ENCODE assay signal across 10 mouse cellular contexts in the genomic region with DNA sequence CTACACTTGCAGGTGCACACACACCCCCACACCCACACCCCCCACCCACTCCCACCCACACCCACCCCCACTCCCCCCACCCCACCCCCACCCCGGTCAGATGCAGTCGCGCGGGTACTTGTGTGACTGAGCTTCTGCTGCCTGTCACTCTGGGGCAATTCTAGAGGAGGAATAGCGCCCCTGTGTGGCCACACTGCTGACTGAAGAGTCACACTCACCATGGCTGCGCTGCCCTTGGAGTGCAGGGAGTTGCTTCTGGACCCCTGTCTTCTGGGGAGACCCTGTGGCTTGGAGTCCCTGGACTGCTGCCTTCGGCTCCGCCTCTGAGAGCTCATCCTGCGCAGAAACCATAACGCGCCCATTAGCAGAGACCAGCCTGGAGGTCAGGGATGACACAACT. TPM values are rescaled to one million over a fixed set of nuclear protein-coding genes. Genes with fewer than 3 reads are reported as not detected.
DNase-seq lines count a peak whose midpoint lies in the region; ATAC-seq and TF ChIP-seq lines count a peak whose summit lies in the region.
"Had no signal": no experiment of that assay in that cellular context is flagged by ENCODE, and none has a peak within 500 bp of the region (broad histone marks: within the 10 kb centered on the region; RNA-seq: fewer than 3 reads in every experiment).

No protein-coding gene starts in this region.

- H3K27me3 ChIP-seq in embryonic facial prominence, embryonic 10.5 days (replicated peaks; ENCODE audit: low read depth, poor library complexity, severe bottlenecking), result no peaks in the 10 kb centered on the region

- H3K36me3 ChIP-seq in embryonic facial prominence, embryonic 10.5 days (replicated peaks), result peaks cover 71% of the 10 kb centered on the region

- no peak overlapping the region for H3K27ac ChIP-seq in layer of hippocampus, adult 2 months
- no peak overlapping the region for H3K27ac ChIP-seq in embryonic facial prominence, embryonic 10.5 days (replicated peaks)

- no peaks in the 10 kb centered on the region for H3K9me3 ChIP-seq in embryonic facial prominence, embryonic 10.5 days

- H3K4me3 ChIP-seq in layer of hippocampus, adult 2 months, result no peak overlapping the region
- H3K4me3 ChIP-seq in embryonic facial prominence, embryonic 10.5 days, result no peak overlapping the region
- H3K4me3 ChIP-seq: erythroblast, embryonic 14.5 days had no signal

- 57% methylated on average over 11 of the region's 11 CpGs for WGBS in embryonic facial prominence, embryonic 10.5 days

- ATAC-seq in megakaryocyte, adult 5-6 weeks (ENCODE audit: poor library complexity, severe bottlenecking), result no peak

- TF ChIP-seq CTCF in layer of hippocampus, adult 2 months (conservative IDR thresholded peaks at IDR 0.05), result peak; percentile 65

- peak in 1 of 2 experiments; percentile 57 for DNase-seq in layer of hippocampus, adult 2 months (ENCODE audit: low spot score in 2 of 2)
- no peak for DNase-seq in layer of hippocampus, adult 9-11 months
- peak; percentile 26 to 55 for DNase-seq in CD8-positive naive resting alpha-beta T cell, adult 2 months (ENCODE audit: low read depth in 2 of 2, low spot score in 2 of 2)
- peak; percentile 41 for DNase-seq in MN1 (ENCODE audit: low spot score)
- DNase-seq in embryonic facial prominence, embryonic 10.5 days (ENCODE audit: low spot score), result peak; percentile 42
- peak; percentile 47 to 65 for DNase-seq in lung, postnatal 4 days

- H3K4me1 ChIP-seq in embryonic facial prominence, embryonic 10.5 days, result peaks cover 9% of the 10 kb centered on the region

RNA-seq across cellular contexts. Expression of a gene that starts 4.3 kb away (rescaled TPM):
- total RNA-seq in layer of hippocampus, adult 2 months (2021), result 1 to 10 TPM; 5.7 to 6.9 TPM
- polyA plus RNA-seq in embryonic facial prominence, embryonic 10.5 days (2016; fragmentation: Nextera tagmentation; extraction: Ambion mirVana), result 27.2 and 31.0 TPM in 2 replicates
- 2.1 and 2.4 TPM in 2 replicates for total RNA-seq in megakaryocyte, adult 5-6 weeks (2015)
- 2.7 and 4.7 TPM in 2 replicates for total RNA-seq in megakaryocyte, adult 5-6 weeks (2017)

RNA-seq across cellular contexts. Expression of a gene that starts 39.5 kb away (rescaled TPM):
- 10 to 100 TPM; 30.1 to 33.6 TPM for total RNA-seq in layer of hippocampus, adult 2 months (2021)
- 22.4 and 24.4 TPM in 2 replicates for polyA plus RNA-seq in embryonic facial prominence, embryonic 10.5 days (2016; fragmentation: Nextera tagmentation; extraction: Ambion mirVana)
- total RNA-seq in megakaryocyte, adult 5-6 weeks (2015), result not detected in 2 replicates
- total RNA-seq in megakaryocyte, adult 5-6 weeks (2017), result 0.18 TPM in 1 of 2 replicates, not detected in the other
- total RNA-seq: neutrophil, adult 5-6 weeks had no signal

RNA-seq across cellular contexts. Expression of a gene that starts 40.9 kb away (rescaled TPM):
- total RNA-seq in layer of hippocampus, adult 2 months (2021), result not detected
- 0.71 and 1.0 TPM in 2 replicates for polyA plus RNA-seq in embryonic facial prominence, embryonic 10.5 days (2016; fragmentation: Nextera tagmentation; extraction: Ambion mirVana)
- not detected in 2 replicates for total RNA-seq in megakaryocyte, adult 5-6 weeks (2015)
- total RNA-seq in megakaryocyte, adult 5-6 weeks (2017), result not detected in 2 replicates
- total RNA-seq: left cerebral cortex, postnatal 10 days; neutrophil, adult 5-6 weeks had no signal
- polyA plus RNA-seq: erythroblast, embryonic 14.5 days had no signal

Comparison
In these comparisons a context has a peak if more than half of its experiments do, and no peak if none do; other contexts are left out.
1. RNA of a gene that starts 39.5 kb away (total RNA-seq): 30.1 to 33.6 TPM in layer of hippocampus, adult 2 months; 0.18 TPM in megakaryocyte, adult 5-6 weeks; every median in the first group is over 10 times any median in the second.